Comparison of ENCODE assay signal across 14 mouse cellular contexts in the genomic region with DNA sequence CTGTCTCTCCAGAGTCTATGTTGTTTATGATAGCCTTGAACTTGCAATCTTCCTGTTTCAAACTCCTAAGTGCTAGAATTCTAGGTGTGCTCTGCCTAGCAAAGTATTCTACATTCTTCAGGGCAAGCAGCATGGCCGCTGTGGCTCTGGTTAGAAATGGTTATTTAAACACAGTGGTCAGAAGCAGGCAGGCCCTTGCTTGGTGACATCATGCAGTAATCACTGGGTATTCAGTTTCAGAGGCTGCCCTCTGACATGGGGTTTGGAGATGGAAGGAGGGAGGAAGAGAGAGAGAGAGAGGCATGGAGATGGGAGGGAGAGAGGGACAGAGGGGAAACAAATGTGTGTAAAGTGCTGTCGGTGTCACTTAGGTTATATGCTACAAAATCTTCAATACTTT. TPM values are rescaled to one million over a fixed set of nuclear protein-coding genes. Genes with fewer than 3 reads are reported as not detected.
"Had no signal": no experiment of that assay in that cellular context is flagged by ENCODE, and none has a peak within 500 bp of the region (broad histone marks: within the 10 kb centered on the region; RNA-seq: fewer than 3 reads in every experiment).

No protein-coding gene starts in this region.

- DNase-seq: kidney, postnatal 10 days; liver; liver, embryonic 13.5 days; liver, postnatal 0 days; lung, postnatal 14 days; right cerebral cortex, adult 18-20 months; right cerebral cortex, postnatal 25 days had no signal

- H3K4me3 ChIP-seq: left cerebral cortex, adult 2 months; liver, embryonic 13.5 days; lung, embryonic 15.5 days; megakaryocyte, embryonic 14.5 days; midbrain, embryonic 12.5 days; neural tube, embryonic 15.5 days had no signal

- H3K4me2 ChIP-seq: liver, embryonic 13.5 days; lung, embryonic 15.5 days; midbrain, embryonic 12.5 days; neural tube, embryonic 15.5 days had no signal

- H3K4me1 ChIP-seq: liver, embryonic 13.5 days; lung, embryonic 15.5 days; neural tube, embryonic 15.5 days had no signal

- H3K9ac ChIP-seq: liver, embryonic 13.5 days; liver, postnatal 0 days; lung, embryonic 15.5 days; midbrain, embryonic 12.5 days; neural tube, embryonic 15.5 days had no signal

- H3K36me3 ChIP-seq: liver, embryonic 13.5 days; lung, embryonic 15.5 days; midbrain, embryonic 12.5 days; neural tube, embryonic 15.5 days had no signal

- H3K27ac ChIP-seq: left cerebral cortex, adult 2 months; liver, embryonic 13.5 days; lung, embryonic 15.5 days; macrophage; midbrain, embryonic 12.5 days; neural tube, embryonic 15.5 days; stomach, postnatal 0 days had no signal

- H3K9me3 ChIP-seq: liver, embryonic 13.5 days; lung, embryonic 15.5 days; megakaryocyte, embryonic 14.5 days; midbrain, embryonic 12.5 days; neural tube, embryonic 15.5 days had no signal

- H3K27me3 ChIP-seq: liver, embryonic 13.5 days; lung, embryonic 15.5 days; megakaryocyte, embryonic 14.5 days; midbrain, embryonic 12.5 days; neural tube, embryonic 15.5 days had no signal

- ATAC-seq: liver, postnatal 0 days had no signal

RNA-seq across cellular contexts. Expression of a gene that starts 57.2 kb away (rescaled TPM):
- polyA plus RNA-seq: macrophage had no signal
